Mouse (Mus musculus): Measurements from ENCODE around the gene Gnaz. TPM values are rescaled to one million over a fixed set of nuclear protein-coding genes. Genes with fewer than 3 reads are reported as not detected.
A peak's percentile ranks its signal among the peaks of the same experiment; 100 is the strongest.

Gene Gnaz
- total RNA-seq, 2 experiments from 2014 or later = 104 to 111 TPM

GRCm38 (mm10) chr10:74967651-74968267, 782 bp downstream of the Gnaz start:
- DNase-seq (ENCODE audit: low spot score in 2 of 2) = peak in 1 of 2 experiments; percentile 43

GRCm38 (mm10) chr10:74969266-74969665, 2.3 kb downstream of the Gnaz start:
- DNase-seq (ENCODE audit: low spot score in 2 of 2) = no peak

GRCm38 (mm10) chr10:74973026-74973425, 6.0 kb downstream of the Gnaz start:
- no peak for DNase-seq (ENCODE audit: low spot score in 2 of 2)

GRCm38 (mm10) chr10:74975626-74976025, 8.6 kb downstream of the Gnaz start:
- no peak for DNase-seq (ENCODE audit: low spot score in 2 of 2)

- no peak for DNase-seq (ENCODE audit: low spot score in 2 of 2)
Observed at GRCm38 (mm10) chr10:74976429-74976828, 9.5 kb downstream of the Gnaz start.

- DNase-seq (ENCODE audit: low spot score in 2 of 2) = no peak
Observed at GRCm38 (mm10) chr10:74978056-74978455, 11.1 kb downstream of the Gnaz start.

GRCm38 (mm10) chr10:74981159-74981558, 14.2 kb downstream of the Gnaz start:
- DNase-seq (ENCODE audit: low spot score in 2 of 2) = no peak

- DNase-seq (ENCODE audit: low spot score in 2 of 2) = no peak
Observed at GRCm38 (mm10) chr10:74983176-74983575, 16.2 kb downstream of the Gnaz start.

GRCm38 (mm10) chr10:74987698-74988470, 20.9 kb downstream of the Gnaz start:
- DNase-seq (ENCODE audit: low spot score in 2 of 2) = no peak

GRCm38 (mm10) chr10:74989814-74990213, 22.8 kb downstream of the Gnaz start:
- DNase-seq (ENCODE audit: low spot score in 2 of 2) = no peak

- no peak for DNase-seq (ENCODE audit: low spot score in 2 of 2)
Observed at GRCm38 (mm10) chr10:74990584-74991322, 23.8 kb downstream of the Gnaz start.

- DNase-seq (ENCODE audit: low spot score in 2 of 2) = no peak
Observed at GRCm38 (mm10) chr10:74994863-74995262, 27.9 kb downstream of the Gnaz start.

- DNase-seq (ENCODE audit: low spot score in 2 of 2) = no peak
Observed at GRCm38 (mm10) chr10:74995377-74995776, 28.4 kb downstream of the Gnaz start.

GRCm38 (mm10) chr10:75001391-75001790, 34.4 kb downstream of the Gnaz start:
- DNase-seq (ENCODE audit: low spot score in 2 of 2) = no peak

GRCm38 (mm10) chr10:75004067-75004466, 37.1 kb downstream of the Gnaz start:
- no peak for DNase-seq (ENCODE audit: low spot score in 2 of 2)

GRCm38 (mm10) chr10:75006889-75007662, 40.1 kb downstream of the Gnaz start:
- peak; percentile 26 to 63 for DNase-seq (ENCODE audit: low spot score in 2 of 2)

GRCm38 (mm10) chr10:75010704-75011103, 43.7 kb downstream of the Gnaz start:
- peak in 1 of 2 experiments; percentile 74 for DNase-seq (ENCODE audit: low spot score in 2 of 2)

GRCm38 (mm10) chr10:75015465-75015864, 48.5 kb downstream of the Gnaz start:
- DNase-seq (ENCODE audit: low spot score in 2 of 2) = no peak

- no peak for DNase-seq (ENCODE audit: low spot score in 2 of 2)
Observed at GRCm38 (mm10) chr10:75016481-75016880, 49.5 kb downstream of the Gnaz start.

- no peak for DNase-seq (ENCODE audit: low spot score in 2 of 2)
Observed at GRCm38 (mm10) chr10:75020271-75020670, 53.3 kb downstream of the Gnaz start.

GRCm38 (mm10) chr10:75021138-75021537, 54.2 kb downstream of the Gnaz start:
- DNase-seq (ENCODE audit: low spot score in 2 of 2) = peak; percentile 74 to 88
